Mouse (Mus musculus) ES-Bruce4 (cell line): ENCODE results near the gene Olfr1288.

ENCODE experiments used
- CTCF ChIP-seq: IDR thresholded peaks from one replicate; pipeline ENCODE4 v1.8.1; 2011; ENCODE audit warnings: low read depth, low read length
- EP300 ChIP-seq: IDR thresholded peaks from 2 replicates; pipeline ENCODE4 v1.6.1; 2011; ENCODE audit warnings: low read depth, low read length; ENCODE audit not compliant: insufficient read depth
- POLR2A ChIP-seq: IDR thresholded peaks from one replicate; pipeline ENCODE4 v1.8.1; 2011; ENCODE audit warnings: low read length; ENCODE audit not compliant: insufficient read depth

- no peak for TF ChIP-seq EP300
- no peak for TF ChIP-seq POLR2A
- no peak for TF ChIP-seq CTCF
These were observed at the start of gene Olfr1288 for GRCm38 (mm10) chr2:111473801-111474200.
